ENCODE assay signal across 16 mouse cellular contexts in the genomic region with DNA sequence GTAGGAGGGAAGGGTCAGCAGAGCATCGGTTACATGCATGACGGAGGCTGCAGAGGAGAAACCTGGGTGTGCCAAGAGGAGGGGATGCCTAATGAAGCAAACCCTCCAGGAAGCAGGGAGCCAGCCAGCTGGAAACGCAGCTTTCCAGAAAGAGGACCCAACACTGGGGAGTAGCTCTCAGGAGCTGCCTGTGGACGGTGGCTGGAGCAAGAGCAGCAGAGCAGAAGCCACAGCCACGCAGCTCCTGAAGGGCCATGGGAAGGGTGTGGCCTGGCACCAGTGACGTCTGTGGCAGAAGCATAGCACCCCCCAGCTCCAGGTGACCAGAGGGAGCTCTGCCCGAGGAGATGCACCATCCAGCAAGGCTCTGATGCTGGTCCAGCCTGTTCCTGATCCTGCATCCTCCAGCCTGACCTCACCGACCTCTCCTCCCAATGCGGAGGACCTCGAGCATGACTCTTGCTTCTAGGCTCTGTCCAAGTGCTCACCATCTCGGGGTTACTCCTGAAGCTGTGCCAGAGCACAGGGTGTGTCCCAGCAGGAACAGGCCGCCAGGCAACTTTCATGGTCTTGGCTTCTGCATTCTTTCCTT. TPM values are rescaled to one million over a fixed set of nuclear protein-coding genes. Genes with fewer than 3 reads are reported as not detected.
DNase-seq lines count a peak whose midpoint lies in the region; ATAC-seq and TF ChIP-seq lines count a peak whose summit lies in the region.
"Had no signal": no experiment of that assay in that cellular context is flagged by ENCODE, and none has a peak within 500 bp of the region (broad histone marks: within the 10 kb centered on the region; RNA-seq: fewer than 3 reads in every experiment).

No protein-coding gene starts in this region.

- 47% methylated on average over 12 of the region's 12 CpGs for WGBS in kidney, embryonic 14.5 days
- 65% methylated on average over 12 of the region's 12 CpGs for WGBS in lung, adult 2 months
- WGBS in liver, embryonic 12.5 days (ENCODE audit: insufficient replicate concordance): 74% methylated on average over 12 of the region's 12 CpGs

- DNase-seq in kidney, adult 9 months: no peak
- DNase-seq in lung, postnatal 10 days: peak; percentile 10
- DNase-seq in lung, adult 2 months: no peak
- peak; percentile 45 to 50 for DNase-seq in cerebellum, postnatal 36 days
- peak; percentile 46 for DNase-seq in testis, postnatal 14 days (ENCODE audit: low spot score)
- DNase-seq: adrenal gland, adult 8-10 months; heart, postnatal 36 days; thymus, postnatal 14 days had no signal

- H3K9ac ChIP-seq in kidney, embryonic 14.5 days (ENCODE audit: low read depth, low read length): no peak overlapping the region
- H3K9ac ChIP-seq in liver, embryonic 12.5 days: no peak overlapping the region
- H3K9ac ChIP-seq: embryonic facial prominence, embryonic 15.5 days; forebrain, embryonic 12.5 days; heart, embryonic 12.5 days; limb, embryonic 13.5 days; neural tube, embryonic 13.5 days had no signal

- peak; percentile 63 for ATAC-seq in kidney, embryonic 14.5 days (ENCODE audit: low FRiP score, low TSS enrichment)
- ATAC-seq in liver, embryonic 12.5 days: no peak

- H3K4me3 ChIP-seq in kidney, embryonic 14.5 days (ENCODE audit: low read length): no peak overlapping the region
- H3K4me3 ChIP-seq in lung, adult 2 months (replicated peaks; ENCODE audit: extremely low read depth, low read depth, low read length): no peak overlapping the region
- H3K4me3 ChIP-seq in liver, embryonic 12.5 days: no peak overlapping the region
- H3K4me3 ChIP-seq: embryonic facial prominence, embryonic 15.5 days; forebrain, embryonic 12.5 days; heart, embryonic 12.5 days; limb, embryonic 13.5 days; neural tube, embryonic 13.5 days had no signal

- TF ChIP-seq CTCF in lung, adult 2 months (IDR thresholded peaks at IDR 0.05; ENCODE audit: insufficient read depth, low read length): no peak

- no peaks in the 10 kb centered on the region for H3K9me3 ChIP-seq in kidney, embryonic 14.5 days (ENCODE audit: control insufficient read depth, low read length)
- no peaks in the 10 kb centered on the region for H3K9me3 ChIP-seq in liver, embryonic 12.5 days (replicated peaks)
- H3K9me3 ChIP-seq: embryonic facial prominence, embryonic 15.5 days; forebrain, embryonic 12.5 days; G1E; heart, embryonic 12.5 days; limb, embryonic 13.5 days; neural tube, embryonic 13.5 days had no signal

- TF ChIP-seq POLR2A in lung, adult 2 months (IDR thresholded peaks at IDR 0.05; ENCODE audit: borderline replicate concordance, extremely low read depth, low read depth, low read length): no peak

- peaks cover 5% of the 10 kb centered on the region; the same call in 1 of the 2 replicates for H3K36me3 ChIP-seq in kidney, embryonic 14.5 days (ENCODE audit: control insufficient read depth, insufficient read depth, low read length)
- H3K36me3 ChIP-seq in liver, embryonic 12.5 days: peaks cover 24% of the 10 kb centered on the region
- H3K36me3 ChIP-seq: G1E had no signal

- H3K27ac ChIP-seq in kidney, embryonic 14.5 days (ENCODE audit: low read depth, low read length): peak overlapping the region; percentile 42; the same call in 1 of the 2 replicates
- no peak overlapping the region for H3K27ac ChIP-seq in liver, embryonic 12.5 days
- H3K27ac ChIP-seq: embryonic facial prominence, embryonic 15.5 days; forebrain, embryonic 12.5 days; limb, embryonic 13.5 days; neural tube, embryonic 13.5 days had no signal

- no peaks in the 10 kb centered on the region for H3K27me3 ChIP-seq in kidney, embryonic 14.5 days (ENCODE audit: control insufficient read depth, insufficient read depth, low read length)
- no peaks in the 10 kb centered on the region; the same call in 1 of the 2 replicates for H3K27me3 ChIP-seq in liver, embryonic 12.5 days (replicated peaks)
- H3K27me3 ChIP-seq: embryonic facial prominence, embryonic 15.5 days; forebrain, embryonic 12.5 days; heart, embryonic 12.5 days; limb, embryonic 13.5 days; neural tube, embryonic 13.5 days had no signal

- no peak overlapping the region for H3K4me2 ChIP-seq in kidney, embryonic 14.5 days (replicated peaks; ENCODE audit: low read depth, low read length)
- no peak overlapping the region for H3K4me2 ChIP-seq in liver, embryonic 12.5 days
- H3K4me2 ChIP-seq: embryonic facial prominence, embryonic 15.5 days; forebrain, embryonic 12.5 days; heart, embryonic 12.5 days; limb, embryonic 13.5 days; neural tube, embryonic 13.5 days had no signal

- peaks cover 8% of the 10 kb centered on the region for H3K4me1 ChIP-seq in kidney, embryonic 14.5 days (ENCODE audit: control insufficient read depth, insufficient read depth, low read length)
- H3K4me1 ChIP-seq in lung, adult 2 months (ENCODE audit: control insufficient read depth, insufficient read depth, low read length): peaks cover 2% of the 10 kb centered on the region
- H3K4me1 ChIP-seq in liver, embryonic 12.5 days: peaks cover 2% of the 10 kb centered on the region; the same call in 1 of the 2 replicates

RNA-seq across cellular contexts. Expression of gene Appl2, which starts 19.3 kb away (rescaled TPM):
- 16.8 and 40.2 TPM in 2 replicates for polyA plus RNA-seq in kidney, embryonic 14.5 days (2014; fragmentation: Nextera tagmentation; extraction: Ambion mirVana)
- 34.8 and 39.1 TPM in 2 replicates for polyA plus RNA-seq in lung, adult 2 months (2012; rRNA removed)
- polyA plus RNA-seq in liver, embryonic 12.5 days (2016; fragmentation: Nextera tagmentation; extraction: Ambion mirVana): 15.1 and 15.2 TPM in 2 replicates

Comparison
In these comparisons a context has a peak if more than half of its experiments do, and no peak if none do; other contexts are left out.
1. DNase-seq: peak in lung, postnatal 10 days (single experiment), cerebellum, postnatal 36 days (2 of 2) and testis, postnatal 14 days (single experiment); none in kidney, adult 9 months (single experiment) and lung, adult 2 months (single experiment).